Mouse (Mus musculus) bone marrow, adult 2 months (tissue): ENCODE results near the gene Gcm1. TPM values are rescaled to one million over a fixed set of nuclear protein-coding genes. Genes with fewer than 3 reads are reported as not detected.
A peak's percentile ranks its signal among the peaks of the same experiment; 100 is the strongest.

ENCODE experiments used
- H3K27ac ChIP-seq: fragments of 200-500 bp; 2 replicates; pipeline ENCODE4 v1.5.1; 2012; ENCODE audit warnings: low read depth, mild to moderate bottlenecking, control low read depth, inconsistent platforms, low read length; ENCODE audit not compliant: control insufficient read depth, poor library complexity, insufficient read depth
- H3K4me1 ChIP-seq: fragments of 200-500 bp; 2 replicates; pipeline ENCODE4 v1.6.1; 2011; ENCODE audit warnings: low read length; ENCODE audit not compliant: control insufficient read depth, insufficient read depth
- H3K4me3 ChIP-seq: fragments of 200-500 bp; replicated peaks from 2 replicates; pipeline ENCODE3; 2011; ENCODE audit warnings: mild to moderate bottlenecking, low read depth, low read length, control low read depth; ENCODE audit not compliant: control insufficient read depth
- CTCF ChIP-seq: fragments of 200-500 bp; IDR thresholded peaks from 2 replicates; pipeline ENCODE4 v1.5.1; 2011; ENCODE audit warnings: low read length, control low read depth; ENCODE audit not compliant: control insufficient read depth, insufficient read depth
- POLR2A ChIP-seq: fragments of 200-500 bp; IDR thresholded peaks from 2 replicates; pipeline ENCODE4 v1.6.1; 2011; ENCODE audit warnings: low read depth, mild to moderate bottlenecking, control low read depth, low read length, borderline replicate concordance; ENCODE audit not compliant: control insufficient read depth
- WGBS: fragments of 180-500 bp; shearing (Covaris S2); methylation state at CpG from one replicate; pipeline ENCODE4 v1.1.7; 2018; 5-methylcytosine and 5-hydroxymethylcytosine counted together
- polyA plus RNA-seq: library from polyadenylated mRNA; stranded (reverse); fragments of >200 nt; gene quantifications from 2 replicates; pipeline ENCODE4 v1.2.4, GENCODE M21; 2011; ENCODE audit warnings: low replicate concordance; ENCODE audit not compliant: missing spikeins, insufficient read depth, insufficient read length

Gene Gcm1
- polyA plus RNA-seq, 1 experiment: not detected

DNA sequence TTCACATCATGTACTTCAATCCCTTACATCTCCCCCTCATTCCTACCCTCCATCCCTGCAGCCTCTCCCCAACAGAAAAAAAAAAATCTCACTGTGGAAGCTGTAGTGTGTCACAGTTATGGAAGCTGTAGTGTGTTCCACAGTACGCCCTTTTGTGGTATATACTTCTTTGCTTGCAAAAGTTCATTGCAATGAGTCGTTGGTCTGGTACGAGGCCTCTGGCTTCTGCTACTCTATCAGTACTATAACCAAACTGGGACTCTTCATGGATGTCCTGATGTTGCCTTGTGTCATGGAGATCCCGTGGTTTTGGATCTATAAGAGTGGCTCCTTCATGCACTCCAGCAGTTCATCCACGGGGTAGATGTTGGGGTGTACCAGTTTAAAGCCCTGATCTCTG, 39.0 kb upstream of the Gcm1 start:
- WGBS: 77% methylated on average over 5 of the region's 5 CpGs

DNA sequence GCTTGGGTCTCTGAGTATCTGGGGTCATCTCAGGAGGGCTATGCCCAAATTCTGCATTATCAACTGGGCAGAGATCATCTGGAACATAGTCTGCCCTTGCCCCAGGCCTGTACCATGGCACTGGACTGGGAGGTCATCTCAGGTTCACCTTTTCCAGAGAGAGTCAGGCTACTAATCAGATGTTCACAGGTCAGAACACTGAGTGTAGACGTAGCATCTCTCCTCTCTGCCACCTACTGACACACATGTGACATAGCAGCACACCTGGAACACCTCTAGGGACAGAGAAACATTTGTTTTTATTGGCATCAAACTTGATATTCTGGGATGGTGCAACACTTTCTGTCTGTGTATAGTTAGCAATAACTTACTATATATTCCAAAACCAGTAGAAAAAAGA, 37.9 kb upstream of the Gcm1 start:
- Histone ChIP-seq H3K4me1 (no peaks in the 10 kb centered on the region), H3K4me3 (no peak overlapping the region), H3K27ac (no peak overlapping the region)
- WGBS: 17% methylated on average over 1 of the region's 1 CpGs
- no peak for TF ChIP-seq POLR2A
- TF ChIP-seq CTCF: no peak

More for the DNA sequence above, 39.0 kb upstream of the Gcm1 start:
- no peak for TF ChIP-seq CTCF
- no peak for TF ChIP-seq POLR2A
- no peaks in the 10 kb centered on the region for H3K4me1 ChIP-seq
- no peak overlapping the region for H3K4me3 ChIP-seq
- no peak overlapping the region for H3K27ac ChIP-seq

DNA sequence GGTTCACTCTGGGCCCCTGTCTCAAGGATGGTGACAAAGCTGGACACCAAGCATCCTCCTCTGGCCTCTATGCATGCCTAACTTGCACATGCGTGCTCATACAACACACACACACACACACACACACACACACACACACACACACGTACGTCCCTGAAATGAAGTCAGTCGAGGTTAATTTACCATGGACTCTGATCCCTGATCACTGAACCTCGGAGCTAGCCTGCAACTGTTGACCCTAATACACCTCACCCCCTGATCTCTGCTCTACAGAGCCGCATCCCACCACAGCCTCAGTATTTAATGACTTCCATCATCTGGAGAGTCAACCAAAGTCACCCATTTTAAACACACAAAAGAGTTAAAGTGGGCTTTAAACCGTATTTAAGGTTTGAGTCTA, 35.9 kb upstream of the Gcm1 start:
- Histone ChIP-seq H3K4me3 (no peak overlapping the region), H3K27ac (no peak overlapping the region), H3K4me1 (no peaks in the 10 kb centered on the region)
- no peak for TF ChIP-seq CTCF
- no peak for TF ChIP-seq POLR2A
- WGBS: 82% methylated on average over 7 of the region's 7 CpGs

DNA sequence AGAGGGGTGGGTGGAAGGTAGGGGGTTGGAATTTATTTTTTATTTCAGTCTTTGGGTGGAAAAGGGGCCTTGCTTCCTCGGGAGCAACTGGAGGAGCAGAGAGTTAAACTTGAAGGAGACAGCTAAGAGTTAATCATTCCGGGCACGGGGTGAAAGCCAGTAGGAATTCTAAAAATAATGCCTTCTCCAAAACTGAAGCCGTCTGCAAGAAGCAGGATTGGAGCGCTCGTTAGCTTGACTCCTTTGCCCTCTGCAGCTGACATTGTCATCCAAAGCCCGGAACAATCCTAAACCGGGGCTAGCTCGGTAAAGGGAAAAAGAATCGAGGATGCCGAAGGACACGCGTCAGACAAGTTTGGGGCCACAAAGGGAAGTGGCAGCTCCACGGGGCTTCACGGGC, 35.4 kb upstream of the Gcm1 start:
- Histone ChIP-seq H3K4me3 (no peak overlapping the region), H3K27ac (no peak overlapping the region), H3K4me1 (no peaks in the 10 kb centered on the region)
- 75% methylated on average over 15 of the region's 15 CpGs for WGBS
- TF ChIP-seq POLR2A (no peak), CTCF (no peak)

DNA sequence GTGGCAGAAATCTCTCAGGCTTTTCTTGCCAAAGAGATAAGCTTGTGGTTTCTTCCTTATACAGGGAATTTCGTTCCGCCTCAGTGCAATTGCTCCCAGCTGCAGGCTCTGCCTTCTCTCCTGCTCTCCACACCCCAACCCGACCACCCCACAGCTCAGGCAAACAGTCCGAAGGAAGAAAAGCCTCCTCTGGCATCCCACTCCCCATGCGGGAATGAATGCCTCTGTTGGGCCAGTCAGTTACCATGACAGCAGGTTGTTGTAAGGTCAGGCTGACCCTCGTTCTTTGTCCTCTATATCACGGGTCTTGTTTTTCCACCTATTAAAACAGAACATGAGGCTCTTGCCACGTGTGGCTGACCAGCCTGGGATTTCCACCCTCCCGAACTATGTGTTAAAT, 30.5 kb upstream of the Gcm1 start:
- no peak overlapping the region for H3K4me3 ChIP-seq
- WGBS: 68% methylated on average over 9 of the region's 9 CpGs
- no peak overlapping the region for H3K27ac ChIP-seq
- TF ChIP-seq CTCF: no peak
- no peak for TF ChIP-seq POLR2A
- H3K4me1 ChIP-seq: no peaks in the 10 kb centered on the region; the same call in 1 of the 2 replicates

DNA sequence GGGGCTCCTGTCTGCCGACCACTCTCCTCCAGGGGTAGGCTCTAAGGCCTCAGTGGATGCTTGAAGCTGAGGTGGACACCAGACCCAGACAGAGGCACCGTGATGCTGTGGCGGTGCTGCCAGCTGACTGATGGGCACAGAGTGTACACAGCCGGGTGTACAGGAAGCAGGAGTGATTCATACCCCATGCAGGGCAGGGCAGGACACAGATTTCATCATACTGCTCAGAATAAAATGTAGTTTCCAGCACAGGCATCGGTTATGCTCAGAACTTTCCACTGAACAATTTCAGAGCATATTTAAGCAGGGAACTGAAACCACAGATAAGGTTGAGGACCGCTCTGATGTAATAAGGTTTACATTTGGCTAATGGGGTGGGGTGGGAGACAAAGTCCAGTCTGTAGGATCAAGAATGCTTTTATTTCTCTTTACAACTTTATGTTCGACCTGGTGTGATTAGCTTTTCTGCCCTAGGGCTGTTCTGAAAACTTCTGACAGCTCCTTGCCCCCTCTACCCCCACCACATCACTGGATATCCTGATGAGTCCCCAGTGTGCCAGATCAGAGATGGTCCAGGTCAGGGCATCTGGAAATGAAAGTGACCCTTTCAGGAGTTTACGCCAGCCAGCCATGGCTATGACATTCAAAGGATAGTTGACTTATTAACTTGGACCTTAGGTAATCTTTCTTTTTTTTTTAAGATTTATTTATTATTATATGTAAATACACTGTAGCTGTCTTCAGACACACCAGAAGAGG, 29.4 kb upstream of the Gcm1 start:
- H3K4me3 ChIP-seq: no peak overlapping the region
- H3K4me1 ChIP-seq: no peaks in the 10 kb centered on the region; the same call in 1 of the 2 replicates
- 36% methylated on average over 8 of the region's 8 CpGs for WGBS
- TF ChIP-seq CTCF (no peak; the same call in 1 of the 2 replicates), POLR2A (no peak)
- 0 out of 2 replicates have a peak overlapping the region, but pooled peaks have one; percentile 29 for H3K27ac ChIP-seq

DNA sequence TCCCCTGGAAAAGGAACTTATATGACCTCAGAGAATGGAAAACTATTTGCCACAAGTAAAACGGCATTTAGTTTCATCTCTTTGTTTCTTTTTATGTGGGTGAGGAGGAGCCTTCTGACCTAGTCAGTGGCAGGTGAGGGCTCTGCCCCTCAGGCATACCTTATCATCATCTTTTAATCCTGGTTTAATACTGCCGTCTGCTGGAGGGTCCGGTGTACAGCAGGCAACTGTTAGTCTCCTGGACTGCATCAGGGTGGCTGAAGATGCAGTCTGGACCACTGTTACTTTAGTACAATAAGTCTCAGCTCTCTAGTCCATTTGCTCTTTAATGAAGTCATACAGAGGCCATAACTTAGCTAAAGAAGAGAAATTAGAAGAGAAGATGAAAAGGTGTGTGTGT, 26.9 kb upstream of the Gcm1 start:
- Histone ChIP-seq H3K27ac (no peak overlapping the region), H3K4me1 (no peaks in the 10 kb centered on the region; the same call in 1 of the 2 replicates), H3K4me3 (no peak overlapping the region)
- WGBS: 14% methylated on average over 3 of the region's 3 CpGs
- TF ChIP-seq CTCF (peak; percentile 60), POLR2A (no peak)

DNA sequence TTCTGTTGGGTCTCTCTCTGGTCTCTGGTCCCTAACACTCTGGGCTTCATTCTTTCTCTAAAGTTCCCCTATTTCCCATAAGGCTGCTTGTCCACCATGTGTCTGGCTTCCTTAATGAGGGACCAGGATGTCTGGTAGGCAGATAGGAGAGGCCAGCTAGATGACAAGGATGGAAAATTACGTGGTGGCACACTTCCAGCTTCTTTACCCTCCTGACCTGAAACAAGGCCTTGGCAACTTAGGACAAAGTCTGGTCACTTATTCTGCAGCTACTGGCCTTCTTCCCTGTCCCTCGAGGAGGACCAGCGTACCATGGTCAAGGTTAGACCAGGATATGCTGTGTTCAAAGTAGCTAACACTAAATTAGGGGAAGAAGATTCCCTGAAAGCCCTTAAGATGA, 24.6 kb upstream of the Gcm1 start:
- Histone ChIP-seq H3K27ac (no peak overlapping the region), H3K4me3 (no peak overlapping the region), H3K4me1 (no peaks in the 10 kb centered on the region; the same call in 1 of the 2 replicates)
- TF ChIP-seq POLR2A: no peak
- no peak for TF ChIP-seq CTCF
- 65% methylated on average over 3 of the region's 3 CpGs for WGBS

DNA sequence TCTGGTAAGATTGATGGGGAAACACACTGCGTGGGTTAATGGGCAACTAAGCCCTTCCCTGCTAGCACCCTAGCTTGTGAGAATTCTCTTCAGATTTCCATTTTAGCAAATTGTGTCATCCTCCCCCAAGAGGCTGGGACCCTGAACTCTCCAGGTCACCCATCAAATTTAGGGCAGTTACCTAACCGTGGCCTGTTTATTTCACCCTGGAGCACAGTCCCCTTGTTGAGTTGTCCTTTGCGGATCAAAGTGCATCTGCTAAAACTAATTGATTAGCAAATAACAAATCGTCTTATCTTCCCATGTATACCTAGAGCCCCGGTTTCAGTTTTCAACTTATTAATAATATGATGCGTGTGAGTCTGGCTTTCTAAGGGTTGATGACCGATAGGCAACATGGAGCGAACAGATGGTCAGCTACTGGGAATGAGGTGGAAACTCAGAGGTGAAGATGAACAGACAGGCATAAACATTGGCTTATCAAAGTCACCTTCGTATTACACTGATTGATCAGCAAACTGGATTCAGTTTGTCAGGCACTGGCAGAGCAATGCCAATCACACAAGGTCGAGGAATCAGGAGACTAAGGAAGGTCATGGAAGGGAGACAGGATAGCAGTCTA, 20.8 kb upstream of the Gcm1 start:
- H3K4me1 ChIP-seq: no peaks in the 10 kb centered on the region
- no peak overlapping the region for H3K27ac ChIP-seq
- WGBS: 79% methylated on average over 10 of the region's 10 CpGs
- TF ChIP-seq POLR2A (no peak), CTCF (no peak)
- no peak overlapping the region for H3K4me3 ChIP-seq
